Mouse (Mus musculus) CH12.LX (cell line): ENCODE measurements around the gene B3galt1. TPM values are rescaled to one million over a fixed set of nuclear protein-coding genes. Genes with fewer than 3 reads are reported as not detected.

Experiments
- DNase-seq: peaks from one replicate; pipeline ENCODE4 v3.0.0-alpha.2; 2013; ENCODE audit errors: extremely low read depth
- H3K27ac ChIP-seq: 2 replicates; pipeline ENCODE4 v1.5.1; 2012; ENCODE audit warnings: low read depth, mild to moderate bottlenecking, control low read depth, moderate library complexity; ENCODE audit not compliant: insufficient read depth
- H3K27me3 ChIP-seq: replicated peaks from 2 replicates; pipeline ENCODE3; 2012; ENCODE audit warnings: inconsistent platforms
- H3K36me3 ChIP-seq, 2 experiments: replicated peaks in 1 of 2; 2 replicates each; pipeline versions ENCODE3 to v1.6.1; 2012; ENCODE audit warnings: inconsistent platforms in 1 of 2, low read length in 1 of 2, mild to moderate bottlenecking in 1 of 2, mixed read lengths in 1 of 2, moderate library complexity in 1 of 2; ENCODE audit not compliant: control insufficient read depth in 1 of 2, insufficient read depth in 1 of 2
- H3K4me1 ChIP-seq, 2 experiments: 2 replicates each; pipeline ENCODE4 v1.6.1; 2012; ENCODE audit warnings: inconsistent platforms in 1 of 2, moderate library complexity in 1 of 2; ENCODE audit not compliant: insufficient read depth in 2 of 2, control insufficient read depth in 1 of 2
- H3K4me2 ChIP-seq: 2 replicates; pipeline ENCODE4 v1.6.1; 2012; ENCODE audit warnings: low read depth, mild to moderate bottlenecking, control low read depth; ENCODE audit not compliant: poor library complexity, insufficient read depth, severe bottlenecking
- H3K4me3 ChIP-seq, 3 experiments: fragments of 150-350 bp in 1 of 3; sonication (generic) in 1 of 3; replicated peaks in 1 of 3; 2 replicates each; pipeline versions ENCODE3 to v1.5.1; 2011 to 2012; ENCODE audit warnings: low read depth in 2 of 3, low read length in 2 of 3, mild to moderate bottlenecking in 2 of 3, moderate library complexity in 2 of 3, control low read depth in 1 of 3, improper control_type of control experiment in 1 of 3, inconsistent platforms in 1 of 3, mixed read lengths in 1 of 3; ENCODE audit not compliant: poor library complexity in 1 of 3
- H3K79me2 ChIP-seq: replicated peaks from 2 replicates; pipeline ENCODE4 v1.6.1; 2012; ENCODE audit warnings: mild to moderate bottlenecking, moderate library complexity; ENCODE audit not compliant: control insufficient read depth, poor library complexity, insufficient read depth, severe bottlenecking; ENCODE audit errors: extremely low read depth
- H3K9ac ChIP-seq: 2 replicates; pipeline ENCODE4 v1.6.1; 2012; ENCODE audit warnings: low read depth, mild to moderate bottlenecking, control low read depth, moderate library complexity; ENCODE audit not compliant: insufficient read depth
- H3K9me3 ChIP-seq: replicated peaks from 2 replicates; pipeline ENCODE3; 2012; ENCODE audit warnings: low read length, inconsistent platforms, mixed read lengths
- BHLHE40 ChIP-seq: IDR thresholded peaks from 2 replicates; pipeline ENCODE4 v1.6.1; 2011; ENCODE audit warnings: mild to moderate bottlenecking, low read depth, low read length, improper control_type of control experiment
- CHD1 ChIP-seq: IDR thresholded peaks from 2 replicates; pipeline ENCODE4 v1.6.1; 2012; ENCODE audit warnings: low read depth, low read length, improper control_type of control experiment, inconsistent platforms
- CHD2 ChIP-seq: IDR thresholded peaks from 2 replicates; pipeline ENCODE4 v1.6.1; 2011; ENCODE audit warnings: low read length, improper control_type of control experiment
- CTCF ChIP-seq, 2 experiments: IDR thresholded peaks in 1 of 2; conservative IDR thresholded peaks in 1 of 2; 2 replicates each; pipeline ENCODE4 v1.5.1; 2011 to 2012; ENCODE audit warnings: low read depth in 2 of 2, low read length in 2 of 2, improper control_type of control experiment in 1 of 2, inconsistent platforms in 1 of 2, mild to moderate bottlenecking in 1 of 2, moderate library complexity in 1 of 2
- ELF1 ChIP-seq: IDR thresholded peaks from 2 replicates; pipeline ENCODE4 v1.6.1; 2014; ENCODE audit warnings: low read depth, mild to moderate bottlenecking, inconsistent platforms, low read length, improper control_type of control experiment
- ETS1 ChIP-seq: conservative IDR thresholded peaks from 2 replicates; pipeline ENCODE4 v1.6.1; 2012; ENCODE audit warnings: low read depth, mild to moderate bottlenecking, inconsistent platforms, low read length, improper control_type of control experiment, moderate library complexity
- GABPA ChIP-seq: IDR thresholded peaks from 2 replicates; pipeline ENCODE4 v1.6.1; 2012; ENCODE audit warnings: low read depth, low read length, improper control_type of control experiment, inconsistent platforms; ENCODE audit not compliant: insufficient replicate concordance
- HCFC1 ChIP-seq: IDR thresholded peaks from 2 replicates; pipeline ENCODE4 v1.6.1; 2012; ENCODE audit warnings: low read depth, mild to moderate bottlenecking, inconsistent platforms, low read length, improper control_type of control experiment
- IRF4 ChIP-seq: IDR thresholded peaks from 2 replicates; pipeline ENCODE4 v1.6.1; 2014; ENCODE audit warnings: low read depth, mild to moderate bottlenecking, inconsistent platforms, low read length, improper control_type of control experiment
- JUN ChIP-seq: IDR thresholded peaks from 2 replicates; pipeline ENCODE4 v1.6.1; 2011; ENCODE audit warnings: low read depth, mild to moderate bottlenecking, low read length, improper control_type of control experiment, moderate library complexity; ENCODE audit not compliant: insufficient read depth
- JUND ChIP-seq: conservative IDR thresholded peaks from 2 replicates; pipeline ENCODE4 v1.6.1; 2011; ENCODE audit warnings: low read depth, low read length, improper control_type of control experiment
- KAT2A ChIP-seq: IDR thresholded peaks from 2 replicates; pipeline ENCODE4 v1.6.1; 2012; ENCODE audit warnings: low read length, improper control_type of control experiment, inconsistent platforms; ENCODE audit not compliant: insufficient replicate concordance
- MAFK ChIP-seq: IDR thresholded peaks from 2 replicates; pipeline ENCODE4 v1.6.1; 2011; ENCODE audit warnings: low read length, improper control_type of control experiment; ENCODE audit not compliant: insufficient replicate concordance
- MAX ChIP-seq: IDR thresholded peaks from 2 replicates; pipeline ENCODE4 v1.6.1; 2011; ENCODE audit warnings: low read length, improper control_type of control experiment
- MXI1 ChIP-seq: IDR thresholded peaks from 2 replicates; pipeline ENCODE4 v1.6.1; 2011; ENCODE audit warnings: mild to moderate bottlenecking, low read depth, low read length, improper control_type of control experiment
- NELFE ChIP-seq: IDR thresholded peaks from 2 replicates; pipeline ENCODE4 v1.6.1; 2011; ENCODE audit warnings: low read depth, low read length, improper control_type of control experiment
- RCOR1 ChIP-seq: conservative IDR thresholded peaks from 2 replicates; pipeline ENCODE4 v1.6.1; 2012; ENCODE audit warnings: low read depth, mild to moderate bottlenecking, inconsistent platforms, low read length, improper control_type of control experiment
- SIN3A ChIP-seq: IDR thresholded peaks from 2 replicates; pipeline ENCODE4 v1.6.1; 2012; ENCODE audit warnings: low read length, improper control_type of control experiment, inconsistent platforms
- USF1 ChIP-seq: IDR thresholded peaks from 2 replicates; pipeline ENCODE4 v1.6.1; 2014; ENCODE audit warnings: low read depth, mild to moderate bottlenecking, inconsistent platforms, low read length, improper control_type of control experiment
- USF2 ChIP-seq: conservative IDR thresholded peaks from 2 replicates; pipeline ENCODE4 v1.6.1; 2011; ENCODE audit warnings: low read depth, low read length, improper control_type of control experiment
- ZC3H11A ChIP-seq: IDR thresholded peaks from 2 replicates; pipeline ENCODE4 v1.6.1; 2012; ENCODE audit warnings: low read depth, mild to moderate bottlenecking, inconsistent platforms, low read length, improper control_type of control experiment
- ZMIZ1 ChIP-seq: IDR thresholded peaks from 2 replicates; pipeline ENCODE4 v1.6.1; 2012; ENCODE audit warnings: low read depth, mild to moderate bottlenecking, inconsistent platforms, low read length, improper control_type of control experiment
- dilution Hi-C: fragments of 300-500 bp; cut with MboI; formaldehyde crosslinking; loops from 2 replicates; pipeline ENCODE4 v1.14.3; 2020; ENCODE audit warnings: low sequenced_read_pairs; ENCODE audit not compliant: extremely low pct_unique_long_range_greater_than_20kb, extremely low pct_ligation_motif_present
- in situ Hi-C: fragments of 300-500 bp; cut with MboI; formaldehyde crosslinking; loops from 3 replicates; pipeline ENCODE4 v1.14.3; 2019; ENCODE audit warnings: low sequenced_read_pairs, low pct_ligation_motif_present, low pct_unique_long_range_greater_than_20kb, mixed read lengths
- polyA plus RNA-seq: library from polyadenylated mRNA; unstranded; fragments of >175 nt; gene quantifications from 2 replicates; pipeline ENCODE4 v1.2.1, GENCODE M21; 2012; ENCODE audit warnings: low read depth; ENCODE audit not compliant: insufficient read length
- total RNA-seq, 2 experiments: library from RNA; depleted of rRNA; stranded (reverse); fragments of 300-350 nt in 1 of 2; fragments of >200 nt in 1 of 2; gene quantifications; 2 replicates each; pipeline ENCODE4 v1.2.3; 2012 to 2014

Gene B3galt1
- total and polyA plus RNA-seq, 3 experiments = not detected

- Histone ChIP-seq H3K9ac (no peak overlapping the region), H3K4me3 (no peak overlapping the region), H3K9me3 (peaks cover 45% of the 10 kb centered on the region)
- TF ChIP-seq IRF4 (no peak), JUN (no peak), CTCF (conservative IDR thresholded peaks at IDR 0.05 in 1 of 2, IDR thresholded peaks at IDR 0.05 in 1 of 2; ENCODE audit: low read depth in 2 of 2, low read length in 2 of 2) (no peak), ZMIZ1 (no peak), GABPA (no peak), CHD1 (no peak), ETS1 (no peak), JUND (no peak), MXI1 (no peak), ZC3H11A (no peak), MAFK (no peak), ELF1 (no peak), HCFC1 (no peak), MAX (no peak), NELFE (no peak), RCOR1 (no peak), USF2 (no peak), USF1 (no peak), CHD2 (no peak)
- TF ChIP-seq, all 38 proteins: peak for 0
- H3K4me2 ChIP-seq = no peak overlapping the region
- no peak for DNase-seq
- in situ Hi-C loops = no loop called here
- dilution Hi-C loops = no loop called here
- H3K27ac ChIP-seq = no peak overlapping the region
- H3K79me2 ChIP-seq = no peaks in the 10 kb centered on the region
- H3K27me3 ChIP-seq = no peaks in the 10 kb centered on the region
- H3K36me3 ChIP-seq = no peaks in the 10 kb centered on the region
- H3K4me1 ChIP-seq = no peaks in the 10 kb centered on the region
These were observed 11.0 kb downstream of the B3galt1 start for GRCm38 (mm10) chr2:67576634-67577033.

GRCm38 (mm10) chr2:67583091-67583490 lies 17.4 kb downstream of the B3galt1 start:
- in situ Hi-C loops (no loop called here), dilution Hi-C loops (no loop called here)
- H3K4me3 ChIP-seq = no peak overlapping the region
- DNase-seq = no peak
- no peaks in the 10 kb centered on the region for H3K79me2 ChIP-seq
- H3K36me3 ChIP-seq = no peaks in the 10 kb centered on the region
- no peaks in the 10 kb centered on the region for H3K27me3 ChIP-seq
- TF ChIP-seq ETS1 (no peak), CTCF (conservative IDR thresholded peaks at IDR 0.05 in 1 of 2, IDR thresholded peaks at IDR 0.05 in 1 of 2; ENCODE audit: low read depth in 2 of 2, low read length in 2 of 2) (no peak), SIN3A (no peak), GABPA (no peak), BHLHE40 (no peak), KAT2A (no peak)
- H3K9me3 ChIP-seq = peaks cover 36% of the 10 kb centered on the region
- H3K9ac ChIP-seq = no peak overlapping the region
- H3K4me2 ChIP-seq = no peak overlapping the region
- H3K27ac ChIP-seq = no peak overlapping the region
- no peaks in the 10 kb centered on the region for H3K4me1 ChIP-seq
